Mouse (Mus musculus): Measurements from ENCODE around the gene Srsf3. TPM values are rescaled to one million over a fixed set of nuclear protein-coding genes. Genes with fewer than 3 reads are reported as not detected.
"Not testable (repeated sequence)": the region's sequence is repeated elsewhere in the genome, so short reads cannot be mapped to it uniquely, and the experiment has no call there.

The Srsf3 gene
- total RNA-seq, 2 experiments from 2014 or later = 486 to 734 TPM

DNA sequence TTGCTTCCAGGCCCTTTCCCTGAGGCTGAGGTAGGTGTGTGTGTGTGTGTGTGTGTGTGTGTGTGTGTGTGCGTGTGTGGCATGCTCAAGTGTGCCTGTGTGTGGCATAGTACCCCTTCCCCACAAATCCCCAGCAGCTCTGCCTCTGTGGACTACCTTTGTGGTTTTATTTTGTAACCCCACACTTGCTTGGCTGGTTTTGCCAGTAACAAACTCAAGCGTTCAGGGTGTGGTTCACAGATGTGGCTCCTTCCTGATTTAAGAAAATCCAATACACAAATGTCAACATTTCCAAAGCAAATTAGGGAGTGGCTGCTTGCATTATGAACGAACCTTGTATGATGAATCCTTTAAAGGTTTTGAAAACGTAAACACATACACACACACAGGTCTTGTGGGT lies 15.7 kb upstream of the Srsf3 start:
- ATAC-seq (replicated peaks; ENCODE audit: poor library complexity, severe bottlenecking) = no peak; the same call in 1 of the 2 replicates

DNA sequence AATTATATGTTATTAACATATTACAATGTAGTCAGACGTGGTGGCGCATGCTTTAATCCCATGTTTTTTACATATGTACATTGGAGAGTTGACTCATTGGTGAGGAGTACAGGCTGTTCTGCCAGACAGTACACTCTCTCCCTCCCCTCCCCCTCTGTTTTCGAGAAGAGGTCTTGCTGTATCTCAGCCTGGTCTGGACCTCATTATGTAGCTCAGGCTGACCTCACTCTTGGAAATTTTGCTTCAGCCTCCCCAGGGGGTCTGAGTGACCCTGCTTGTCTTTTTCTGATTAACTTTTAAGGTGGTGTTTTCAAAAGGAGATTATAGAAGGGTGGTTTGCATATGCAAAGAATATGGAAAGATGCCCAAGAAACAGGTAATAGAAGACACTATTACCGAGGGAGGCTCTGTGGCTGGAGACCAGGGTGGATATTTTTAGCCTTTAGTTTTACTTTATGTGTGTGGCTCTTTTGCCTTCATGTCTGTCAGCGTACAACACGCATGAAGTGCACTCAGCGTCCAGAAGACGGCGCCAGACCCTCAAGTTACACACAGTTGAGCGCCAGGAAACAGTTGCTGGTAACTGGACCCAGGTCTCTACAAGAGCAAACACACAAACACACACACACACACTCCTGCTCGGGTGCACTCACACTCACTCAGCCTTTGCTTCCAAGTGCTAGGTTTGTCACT lies 14.0 kb upstream of the Srsf3 start:
- no peak for ATAC-seq (replicated peaks; ENCODE audit: poor library complexity, severe bottlenecking)

DNA sequence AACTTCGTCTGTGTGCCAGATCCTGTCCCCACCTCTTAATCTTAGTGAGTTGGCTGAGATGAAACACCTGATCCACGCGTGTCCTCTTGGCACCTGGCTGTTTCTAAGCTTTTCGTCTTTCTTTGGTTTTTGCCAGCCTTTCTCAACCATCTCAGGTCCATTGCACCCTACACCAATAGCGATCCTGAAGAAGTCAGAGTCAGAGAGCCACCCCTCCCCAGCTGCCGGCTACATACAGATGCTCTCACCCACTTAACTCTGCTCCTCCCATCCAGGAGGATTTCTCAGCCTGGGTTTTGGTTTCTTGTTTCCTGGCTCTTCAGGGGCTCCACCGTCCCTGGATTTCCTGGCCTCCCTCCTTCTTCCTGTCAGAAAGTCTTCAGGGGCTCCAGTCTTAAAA lies 13.0 kb upstream of the Srsf3 start:
- ATAC-seq (replicated peaks; ENCODE audit: poor library complexity, severe bottlenecking) = no peak

DNA sequence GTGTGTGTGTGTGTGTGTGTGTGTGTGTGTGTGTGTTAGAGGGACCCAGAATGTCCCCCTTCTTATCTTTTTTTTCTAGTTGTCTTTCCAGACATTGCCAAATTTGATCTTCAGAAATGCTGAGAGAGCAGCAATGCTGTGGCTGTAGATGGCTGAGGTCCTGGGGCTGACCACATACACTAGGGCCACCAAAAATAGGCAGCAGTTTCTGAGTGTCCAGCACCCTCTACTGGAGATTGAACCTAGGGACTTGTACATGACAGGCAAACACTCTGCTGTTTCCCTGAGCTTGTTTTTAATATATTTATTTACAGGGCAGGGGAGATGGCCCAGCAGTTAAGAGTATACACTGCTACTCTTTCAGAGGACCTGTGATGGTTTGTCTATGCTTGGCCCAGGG lies 12.0 kb upstream of the Srsf3 start:
- no peak for ATAC-seq (replicated peaks; ENCODE audit: poor library complexity, severe bottlenecking)

DNA sequence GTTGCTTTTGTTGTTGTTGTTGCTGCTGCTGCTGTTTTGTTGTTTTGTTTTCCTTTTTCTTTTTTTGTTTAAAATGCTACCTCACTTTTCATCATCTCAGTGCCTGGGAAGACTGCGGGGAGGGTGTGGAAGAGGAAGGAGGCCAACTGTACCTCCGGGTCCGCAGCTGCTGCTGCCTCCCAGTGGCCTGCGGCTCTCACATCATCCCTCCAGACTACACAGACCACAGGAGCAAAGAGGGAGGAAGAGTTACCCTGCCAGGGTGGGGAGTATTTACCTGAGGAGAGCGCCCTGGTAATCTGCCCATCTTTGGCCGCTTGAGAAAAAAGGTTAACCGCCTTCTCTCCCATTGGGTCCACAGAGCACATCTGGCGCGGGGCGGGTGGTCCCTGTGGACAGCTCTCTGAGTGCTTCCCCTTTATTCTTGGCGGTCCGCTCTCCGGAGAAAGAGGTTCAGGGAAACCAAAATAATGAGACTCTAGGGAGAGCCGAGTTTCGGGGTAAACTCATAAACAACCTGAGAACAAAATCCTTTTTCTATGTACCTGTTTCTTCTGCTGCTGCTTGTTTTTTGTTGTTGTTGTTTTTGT lies 10.1 kb upstream of the Srsf3 start:
- ATAC-seq (replicated peaks; ENCODE audit: poor library complexity, severe bottlenecking) = peak; percentile 39; the same call in 1 of the 2 replicates

DNA sequence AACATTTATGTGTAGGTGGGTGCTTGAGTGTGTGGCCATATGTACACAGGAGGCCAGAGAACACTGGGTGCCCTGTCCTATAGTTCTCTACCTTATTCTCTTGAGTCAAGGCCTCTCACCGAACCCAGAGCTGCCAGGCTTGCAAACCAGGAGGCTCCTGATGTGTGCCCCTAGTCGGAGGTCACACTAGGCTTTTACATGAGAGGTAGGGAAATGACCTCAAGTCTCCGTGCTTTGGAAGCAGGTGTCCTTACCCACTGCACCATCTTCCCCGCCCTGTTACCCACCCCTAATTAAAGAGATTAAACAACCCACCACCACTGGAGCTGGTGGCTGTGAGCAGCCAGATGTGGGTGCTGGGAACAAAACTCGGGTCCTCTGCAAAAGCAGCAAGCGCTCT lies 9.1 kb upstream of the Srsf3 start:
- ATAC-seq (replicated peaks; ENCODE audit: poor library complexity, severe bottlenecking) = no peak

DNA sequence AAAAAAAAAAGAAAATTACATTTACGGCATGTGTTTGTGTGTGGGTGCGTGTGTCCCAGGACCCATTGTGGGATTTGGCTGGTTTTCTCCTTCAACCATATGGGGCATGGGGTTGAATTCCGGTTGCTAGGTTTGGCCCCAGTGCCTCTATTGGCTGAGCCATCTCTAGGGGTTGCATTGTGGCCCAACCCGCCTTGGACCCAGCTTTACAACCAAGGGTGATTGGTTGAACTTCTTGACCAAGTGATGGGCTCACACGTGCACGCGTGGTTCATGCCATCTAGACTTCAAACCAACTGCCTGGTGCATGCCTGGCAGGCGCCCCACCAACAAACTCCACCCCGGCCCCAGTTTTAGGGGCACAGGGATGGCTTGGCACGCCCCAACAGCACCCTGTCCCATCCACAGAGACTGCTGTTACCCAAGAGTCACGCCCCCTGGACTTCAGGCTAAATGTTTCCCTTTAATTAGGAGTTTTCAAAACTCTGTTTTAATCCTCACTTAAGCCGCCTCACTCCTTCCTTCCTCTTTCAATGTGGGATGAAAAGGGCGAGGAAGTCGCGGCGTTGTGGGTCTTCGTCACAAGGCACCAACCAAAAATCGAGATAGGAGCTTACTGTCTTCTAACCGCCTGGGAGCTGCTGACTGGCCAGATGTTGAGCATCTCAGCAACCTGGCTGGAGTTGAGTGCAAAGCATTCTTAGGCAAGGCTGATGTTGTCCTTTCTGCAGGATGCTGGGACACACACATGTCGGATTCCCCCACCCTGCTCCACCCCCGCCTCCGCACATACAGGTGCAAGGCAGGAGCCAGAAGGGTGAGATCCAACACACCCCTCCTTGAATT lies 8.2 kb upstream of the Srsf3 start:
- peak; percentile 87 for ATAC-seq (replicated peaks; ENCODE audit: poor library complexity, severe bottlenecking)

DNA sequence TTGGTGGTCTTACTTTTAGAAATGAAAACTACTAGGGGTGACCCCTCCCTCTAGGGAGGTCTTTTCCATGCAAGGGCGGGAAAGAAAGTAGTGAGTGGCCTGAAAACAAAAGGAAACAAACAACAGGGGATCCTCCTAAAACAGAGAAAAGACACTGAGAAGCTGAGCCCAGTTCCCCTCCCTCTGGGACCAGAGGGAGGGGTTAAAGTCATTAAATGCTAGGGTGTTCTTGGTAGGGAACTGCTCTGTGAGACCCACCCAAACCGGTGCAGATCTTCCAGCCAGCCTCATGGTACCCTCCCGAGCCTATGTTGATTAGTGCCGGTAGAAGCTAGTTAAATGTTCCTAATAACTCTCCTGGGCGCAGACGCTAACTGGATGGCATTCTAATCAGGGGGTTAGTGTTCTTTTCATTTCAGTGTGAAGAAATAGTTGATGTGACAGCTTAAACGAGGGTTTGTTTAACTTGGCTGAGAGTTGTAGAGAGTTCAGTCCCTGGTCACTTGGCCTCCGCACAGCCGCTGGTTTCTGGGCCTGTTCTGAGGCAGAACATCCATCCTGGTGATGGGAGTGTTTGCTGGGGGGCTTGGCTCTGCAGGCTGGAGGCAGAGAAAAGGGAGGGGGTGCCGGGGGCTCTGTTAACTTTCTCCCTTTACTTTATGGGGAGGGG lies 7.4 kb upstream of the Srsf3 start:
- no peak for ATAC-seq (replicated peaks; ENCODE audit: poor library complexity, severe bottlenecking)

DNA sequence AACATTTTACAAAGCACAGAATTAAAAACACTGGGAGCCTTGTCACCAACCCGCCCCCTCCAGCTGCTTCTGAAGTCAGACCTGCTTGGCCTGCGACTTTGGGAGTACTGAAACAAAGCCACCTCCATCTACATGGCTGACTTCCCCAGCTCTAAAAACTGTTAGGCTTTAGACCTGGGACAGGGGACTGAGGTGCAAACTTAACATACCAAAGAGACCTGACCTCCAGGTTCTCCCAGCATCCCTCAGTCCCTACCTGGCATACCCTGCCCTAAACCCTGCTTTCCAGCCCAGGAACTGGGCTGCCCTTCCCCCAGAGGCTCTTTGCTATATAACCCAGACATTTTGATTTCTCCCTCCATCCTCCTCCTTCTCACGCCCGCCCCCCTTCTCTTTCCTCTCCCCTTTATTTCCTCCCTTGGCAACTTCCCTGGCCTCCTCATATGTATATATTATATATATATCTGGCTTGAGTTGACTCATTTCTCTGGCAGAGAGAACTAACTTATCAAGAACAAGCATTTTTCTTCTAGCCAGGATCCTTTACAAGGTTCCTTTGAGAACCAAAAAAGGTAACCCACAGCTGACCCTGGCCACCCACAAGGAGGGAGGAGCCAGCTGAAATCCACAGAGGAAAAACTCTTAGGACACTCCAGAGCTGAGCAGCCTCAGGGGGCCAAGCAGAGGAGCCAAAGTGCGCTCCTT lies 5.6 kb upstream of the Srsf3 start:
- ATAC-seq (replicated peaks; ENCODE audit: poor library complexity, severe bottlenecking) = no peak

DNA sequence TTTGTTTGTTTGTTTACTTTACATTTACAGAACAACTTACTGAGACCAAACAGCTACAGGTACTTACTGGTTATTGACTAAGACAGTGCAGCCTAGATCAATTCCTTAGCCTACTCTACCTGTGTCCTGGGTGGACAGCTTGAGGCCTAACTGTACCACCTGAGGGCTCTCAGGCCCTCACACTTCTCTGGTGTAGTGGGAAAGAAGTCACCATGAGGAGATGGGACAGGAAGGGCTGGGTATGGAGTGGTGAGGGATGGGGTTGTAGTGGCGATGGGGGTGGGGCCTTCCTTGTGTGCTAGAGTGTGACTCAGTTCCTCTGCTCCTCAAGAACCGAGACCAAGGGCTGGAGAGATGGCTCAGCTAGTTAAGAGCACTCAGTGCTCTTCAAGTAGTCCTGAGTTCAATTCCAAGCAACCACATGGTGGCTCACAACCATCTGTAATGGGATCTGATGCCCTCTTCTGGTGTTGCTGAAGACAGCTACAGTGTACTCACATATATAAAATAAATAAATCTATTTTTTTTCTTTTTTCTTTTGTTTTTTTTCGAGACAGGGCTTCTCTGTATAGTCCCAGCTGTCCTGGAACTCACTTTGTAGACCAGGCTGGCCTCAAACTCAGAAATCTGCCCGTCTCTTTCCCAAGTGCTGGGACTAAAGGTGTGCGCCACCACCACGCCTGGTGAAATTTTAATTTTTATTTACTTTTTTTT lies 1.9 kb upstream of the Srsf3 start:
- no peak for ATAC-seq (replicated peaks; ENCODE audit: poor library complexity, severe bottlenecking)

DNA sequence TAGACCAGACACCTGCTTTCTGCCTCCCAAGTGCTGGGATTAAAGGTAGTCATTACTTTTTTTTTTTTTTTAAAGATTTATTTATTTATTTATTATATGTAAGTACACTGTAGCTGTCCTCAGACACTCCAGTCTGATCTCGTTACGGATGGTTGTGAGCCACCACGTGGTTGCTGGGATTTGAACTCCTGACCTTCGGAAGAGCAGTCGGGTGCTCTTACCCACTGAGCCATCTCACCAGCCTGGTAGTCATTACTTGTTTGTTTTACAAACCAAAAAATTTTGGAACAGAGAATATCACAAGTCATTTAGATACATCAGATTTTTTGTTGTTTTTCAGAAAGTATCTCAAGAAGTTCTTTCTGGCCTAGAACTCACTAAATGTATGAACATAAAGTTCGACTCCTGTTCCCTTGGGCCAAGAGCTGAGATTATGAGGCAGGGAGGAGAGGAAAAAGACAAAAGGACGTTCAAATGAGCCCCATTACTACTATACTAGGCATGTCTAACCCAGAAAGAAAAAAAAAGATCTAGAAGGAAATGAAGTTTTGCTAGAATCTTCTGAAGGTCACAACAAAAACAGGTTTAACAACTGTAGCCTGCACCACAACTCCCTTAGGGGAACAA lies 1.2 kb upstream of the Srsf3 start:
- ATAC-seq (replicated peaks; ENCODE audit: poor library complexity, severe bottlenecking) = not testable (repeated sequence)

DNA sequence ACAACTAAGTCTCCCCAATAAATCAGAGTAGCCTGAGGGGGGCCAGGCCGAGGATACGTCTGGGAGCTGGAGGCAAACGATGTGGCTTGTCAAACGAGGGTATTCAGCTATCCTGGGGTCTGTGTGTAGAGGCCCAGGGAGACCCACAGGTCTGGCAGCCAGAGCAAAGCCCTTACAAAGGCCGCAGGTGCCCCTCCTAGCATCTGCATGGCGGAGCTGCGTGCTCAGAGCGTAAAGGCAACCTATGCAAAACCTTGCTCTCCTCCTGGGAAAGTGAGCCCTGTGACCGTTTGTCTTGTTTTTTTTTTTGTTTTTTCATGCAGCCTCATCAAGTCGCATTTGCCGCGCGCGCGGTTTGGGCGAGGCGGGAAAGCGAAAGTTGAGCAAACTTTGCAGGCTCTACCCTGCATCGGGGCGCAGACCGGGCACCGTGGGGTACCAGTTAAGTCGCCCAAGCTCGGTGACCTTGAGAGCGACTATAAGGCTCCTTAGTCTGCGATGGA lies 606 bp upstream of the Srsf3 start:
- ATAC-seq (replicated peaks; ENCODE audit: poor library complexity, severe bottlenecking) = peak; percentile 12

DNA sequence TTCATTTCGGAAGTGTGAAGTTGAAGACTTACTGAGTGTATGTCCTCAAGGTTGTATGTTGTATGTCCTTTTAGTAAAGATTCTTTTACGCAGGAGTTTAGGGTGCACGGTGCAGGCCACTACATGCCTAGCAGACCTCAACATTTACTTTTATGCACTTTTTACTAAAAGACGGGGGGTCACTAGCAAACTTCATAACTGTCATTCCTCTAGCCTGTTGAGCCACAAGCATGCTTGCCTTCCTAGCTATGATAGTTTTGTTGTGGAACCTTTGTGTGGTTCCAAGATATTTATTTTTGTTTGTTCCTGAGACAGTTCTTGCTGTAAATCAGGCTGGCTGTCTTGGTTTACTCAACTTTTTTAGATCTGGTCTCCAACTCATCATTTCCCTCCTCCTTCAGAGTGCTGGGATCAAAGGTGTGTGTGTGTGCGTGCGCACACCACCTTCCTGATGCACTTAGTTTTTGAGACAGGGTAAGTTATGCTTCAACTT lies 1.2 kb downstream of the Srsf3 start:
- no peak for ATAC-seq (replicated peaks; ENCODE audit: poor library complexity, severe bottlenecking)

DNA sequence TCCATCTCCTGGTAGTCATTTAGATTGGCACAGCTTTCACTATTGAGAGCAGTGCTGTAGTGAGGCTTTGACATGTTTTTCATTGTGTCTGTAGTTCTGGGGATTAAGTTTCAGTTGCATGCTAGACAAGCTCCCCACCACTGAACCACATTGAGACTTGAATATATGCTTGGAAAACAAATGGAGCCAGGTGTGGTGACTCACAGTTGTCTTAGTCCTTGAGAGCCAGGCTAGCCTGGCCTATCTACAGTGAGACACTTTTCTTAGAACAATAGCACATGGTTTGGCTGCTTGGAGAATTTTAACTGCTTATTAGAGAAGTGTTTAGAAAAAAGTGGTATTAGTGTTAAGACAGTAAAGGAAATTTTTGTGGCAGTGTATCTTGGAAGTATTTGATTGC lies 1.8 kb downstream of the Srsf3 start:
- ATAC-seq (replicated peaks; ENCODE audit: poor library complexity, severe bottlenecking) = no peak

DNA sequence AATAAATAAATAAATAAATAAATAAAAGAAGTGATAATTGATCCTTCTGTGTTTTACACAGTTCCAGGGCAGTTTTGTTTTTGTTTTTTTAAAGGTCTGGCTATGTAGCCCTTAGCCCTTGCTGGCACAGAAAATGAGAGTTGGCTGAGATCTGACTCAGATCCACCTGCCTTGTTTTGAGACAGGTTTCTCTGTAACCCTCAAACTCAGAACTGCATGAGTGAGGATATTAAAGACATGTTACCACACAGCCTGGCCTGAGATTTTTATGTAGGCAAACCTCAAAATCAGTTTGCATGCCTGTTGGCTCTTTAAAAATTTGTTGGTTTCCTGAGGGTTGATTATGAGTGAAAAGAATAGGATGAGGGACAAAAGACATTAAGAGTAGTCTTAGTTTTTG lies 3.1 kb downstream of the Srsf3 start:
- no peak for ATAC-seq (replicated peaks; ENCODE audit: poor library complexity, severe bottlenecking)

DNA sequence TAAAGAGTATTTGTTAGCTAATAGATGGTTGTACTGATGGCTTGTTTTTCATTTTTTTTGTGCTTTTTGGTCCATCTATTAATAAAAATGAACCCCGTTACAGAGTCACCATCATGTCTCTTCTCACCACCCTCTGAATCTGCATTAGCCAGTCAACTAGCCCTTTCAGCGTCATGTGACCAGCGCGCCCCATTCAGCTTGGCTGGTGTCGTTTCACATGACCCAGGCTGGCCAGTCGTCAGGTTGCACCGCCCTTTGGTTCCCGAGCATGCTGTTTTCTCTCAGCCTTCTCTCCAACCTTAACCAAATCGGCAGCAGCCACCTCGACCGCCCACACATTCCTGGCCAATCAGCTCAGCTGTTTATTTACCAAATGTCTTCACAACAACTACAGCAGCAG lies 6.9 kb downstream of the Srsf3 start:
- ATAC-seq (replicated peaks; ENCODE audit: poor library complexity, severe bottlenecking) = peak; percentile 56; the same call in 1 of the 2 replicates

DNA sequence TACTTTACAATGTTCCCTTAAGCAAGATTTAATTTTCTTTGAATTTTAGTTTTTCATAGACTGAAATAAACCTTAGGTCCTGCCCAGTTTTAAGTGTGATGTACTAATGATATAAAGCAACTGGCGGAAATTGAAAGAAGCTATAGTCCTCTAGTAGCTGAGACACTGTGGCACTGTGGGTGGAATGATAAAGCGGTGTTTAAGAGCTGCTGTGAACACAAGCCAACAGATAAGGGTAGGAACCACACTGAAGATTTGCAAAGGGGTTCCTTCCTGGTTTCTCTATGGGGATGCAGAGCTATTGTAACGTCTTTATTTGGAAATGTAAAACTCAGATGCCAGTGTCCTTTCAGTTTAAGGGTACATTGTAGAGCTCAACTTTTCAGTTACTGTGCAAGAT lies 9.2 kb downstream of the Srsf3 start:
- not testable (repeated sequence) for ATAC-seq (replicated peaks; ENCODE audit: poor library complexity, severe bottlenecking)

DNA sequence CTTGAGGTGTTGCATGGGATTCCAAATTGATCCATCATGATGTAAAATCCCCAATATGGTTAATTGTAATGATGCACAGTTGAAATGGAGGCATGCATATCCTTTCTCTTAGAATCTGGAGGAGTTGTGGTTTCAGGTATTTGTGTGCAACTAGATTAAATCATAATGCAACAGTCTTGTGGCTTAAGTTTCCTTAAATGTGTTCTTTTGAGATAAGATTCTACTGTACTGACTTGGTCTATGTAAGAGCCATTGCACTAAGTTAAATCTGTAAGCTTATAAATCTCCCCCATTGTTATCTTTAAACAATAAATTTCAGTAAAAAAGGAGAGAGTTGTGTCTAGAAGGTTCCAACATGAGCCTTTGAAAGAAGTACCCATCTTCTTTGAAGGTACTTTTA lies 10.1 kb downstream of the Srsf3 start:
- no peak for ATAC-seq (replicated peaks; ENCODE audit: poor library complexity, severe bottlenecking)

DNA sequence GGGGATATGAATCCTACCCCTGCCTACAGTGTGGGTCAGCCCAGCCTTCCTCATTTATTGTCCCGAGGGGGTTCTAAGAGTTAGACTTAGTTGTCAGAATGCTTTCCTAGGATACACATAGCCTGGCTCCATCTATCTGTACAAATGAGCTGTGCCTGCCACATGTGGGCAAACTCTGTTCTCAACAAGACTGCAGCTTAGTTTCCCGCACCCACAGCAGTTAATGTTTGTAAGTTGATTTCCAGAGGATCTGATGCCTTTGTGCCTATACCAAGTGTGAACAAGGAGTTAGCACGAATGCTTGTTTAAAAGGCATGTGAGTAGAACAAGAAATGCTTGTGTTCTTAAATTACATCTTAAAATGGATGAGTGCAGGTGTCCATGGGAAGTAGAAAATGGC lies 11.2 kb downstream of the Srsf3 start:
- no peak for ATAC-seq (replicated peaks; ENCODE audit: poor library complexity, severe bottlenecking)

Measured in granulocyte monocyte progenitor cell, adult 5-6 weeks (primary cell).